Mouse (Mus musculus) heart, adult 18-20 months (tissue): ENCODE data around the gene Tbc1d16. TPM values are rescaled to one million over a fixed set of nuclear protein-coding genes. Genes with fewer than 3 reads are reported as not detected.
A peak's percentile ranks its signal among the peaks of the same experiment; 100 is the strongest.

Experiments
- DNase-seq, 2 experiments: peaks; one replicate each; pipeline ENCODE4 v3.0.0; 2021 to 2022; ENCODE audit warnings: mixed read lengths in 1 of 2
- total RNA-seq, 2 experiments: library from RNA; stranded (reverse); gene quantifications; 2 replicates each; pipeline ENCODE4 v1.2.3; 2021

Tbc1d16 gene
- total RNA-seq, 2 experiments from 2014 or later, result 54.9 to 56.9 TPM

- DNase-seq, result no peak
Measured at GRCm38 (mm10) chr11:119236354-119236753, 8.1 kb upstream of the Tbc1d16 start.

- peak in 1 of 2 experiments; percentile 56 for DNase-seq
Measured at GRCm38 (mm10) chr11:119235596-119235995, 7.3 kb upstream of the Tbc1d16 start.

GRCm38 (mm10) chr11:119234770-119235169, 6.5 kb upstream of the Tbc1d16 start:
- no peak for DNase-seq

GRCm38 (mm10) chr11:119228846-119229626, 737 bp upstream of the Tbc1d16 start:
- peak; percentile 85 for DNase-seq

GRCm38 (mm10) chr11:119227591-119227990, 708 bp downstream of the Tbc1d16 start:
- peak; percentile 49 to 54 for DNase-seq

- DNase-seq, result no peak
Measured at GRCm38 (mm10) chr11:119225634-119226033, 2.7 kb downstream of the Tbc1d16 start.

GRCm38 (mm10) chr11:119224926-119225325, 3.4 kb downstream of the Tbc1d16 start:
- DNase-seq, result no peak

- DNase-seq, result no peak
Measured at GRCm38 (mm10) chr11:119223124-119223890, 5.0 kb downstream of the Tbc1d16 start.

GRCm38 (mm10) chr11:119221812-119222510, 6.3 kb downstream of the Tbc1d16 start:
- no peak for DNase-seq

GRCm38 (mm10) chr11:119219816-119220465, 8.4 kb downstream of the Tbc1d16 start:
- DNase-seq, result peak; percentile 80 to 82

- DNase-seq, result no peak
Measured at GRCm38 (mm10) chr11:119217861-119218260, 10.4 kb downstream of the Tbc1d16 start.

- peak; percentile 82 to 84 for DNase-seq
Measured at GRCm38 (mm10) chr11:119215905-119216507, 12.3 kb downstream of the Tbc1d16 start.

- DNase-seq, result peak; percentile 75 to 85
Measured at GRCm38 (mm10) chr11:119215038-119215904, 13.0 kb downstream of the Tbc1d16 start.

GRCm38 (mm10) chr11:119213166-119213885, 15.0 kb downstream of the Tbc1d16 start:
- DNase-seq, result no peak

- DNase-seq, result no peak
Measured at GRCm38 (mm10) chr11:119211604-119212309, 16.5 kb downstream of the Tbc1d16 start.

GRCm38 (mm10) chr11:119210321-119211100, 17.8 kb downstream of the Tbc1d16 start:
- DNase-seq, result peak; percentile 87 to 88

GRCm38 (mm10) chr11:119209371-119210025, 18.8 kb downstream of the Tbc1d16 start:
- peak; percentile 86 to 87 for DNase-seq

- no peak for DNase-seq
Measured at GRCm38 (mm10) chr11:119208870-119209370, 19.4 kb downstream of the Tbc1d16 start.
